Mouse (Mus musculus) midbrain, postnatal 0 days (tissue): Measurements from ENCODE around the gene Foxn2. TPM values are rescaled to one million over a fixed set of nuclear protein-coding genes. Genes with fewer than 3 reads are reported as not detected.
"Not testable (repeated sequence)": the region's sequence is repeated elsewhere in the genome, so short reads cannot be mapped to it uniquely, and the experiment has no call there.

ENCODE experiments used
- ATAC-seq: fragments of 200-750 bp; cut with Nextera tagmentation; 2 replicates; pipeline ENCODE4 v1.8.0; 2017; ENCODE audit warnings: moderate number of reproducible peaks, mild to moderate bottlenecking, moderate TSS enrichment, moderate library complexity; ENCODE audit not compliant: low FRiP score
- DNase-seq: peaks from one replicate; pipeline ENCODE4 v3.0.0-alpha.2; 2015; ENCODE audit warnings: low spot score
- H3K27ac ChIP-seq: fragments of 300-500 bp; sonication (generic); 2 replicates; pipeline ENCODE4 v1.5.1; 2014; ENCODE audit warnings: low read depth, mild to moderate bottlenecking, low read length, mixed read lengths
- H3K27me3 ChIP-seq: fragments of 300-500 bp; sonication (generic); 2 replicates; pipeline ENCODE4 v1.6.1; 2014; ENCODE audit warnings: low read length, control low read depth, mixed read lengths; ENCODE audit not compliant: insufficient read depth
- H3K36me3 ChIP-seq: fragments of 300-500 bp; sonication (generic); 2 replicates; pipeline ENCODE4 v1.6.1; 2014; ENCODE audit warnings: low read length, control low read depth, mixed read lengths; ENCODE audit not compliant: insufficient read depth
- H3K4me1 ChIP-seq: fragments of 300-500 bp; sonication (generic); 2 replicates; pipeline ENCODE4 v1.6.1; 2014; ENCODE audit warnings: mild to moderate bottlenecking, control low read depth, antibody characterized with exemption, low read length, mixed read lengths; ENCODE audit not compliant: insufficient read depth
- H3K4me2 ChIP-seq: fragments of 300-500 bp; sonication (generic); 2 replicates; pipeline ENCODE4 v1.6.1; 2014; ENCODE audit warnings: low read depth, mild to moderate bottlenecking, low read length, mixed read lengths; ENCODE audit not compliant: poor library complexity, severe bottlenecking
- H3K4me3 ChIP-seq: fragments of 300-500 bp; sonication (generic); 2 replicates; pipeline ENCODE4 v1.5.1; 2014; ENCODE audit warnings: low read depth, mild to moderate bottlenecking, low read length, moderate library complexity
- H3K9ac ChIP-seq: fragments of 300-500 bp; sonication (generic); replicated peaks from 2 replicates; pipeline ENCODE4 v1.6.1; 2014; ENCODE audit warnings: mild to moderate bottlenecking, low read length, moderate library complexity, mixed read lengths; ENCODE audit not compliant: poor library complexity, severe bottlenecking
- H3K9me3 ChIP-seq: fragments of 300-500 bp; sonication (generic); 2 replicates; pipeline ENCODE4 v1.6.1; 2016; ENCODE audit warnings: low read length, control low read depth
- CTCF ChIP-seq: IDR thresholded peaks from 2 replicates; pipeline ENCODE4 v1.5.1; 2016; ENCODE audit warnings: antibody characterized with exemption, mild to moderate bottlenecking
- WGBS: fragments of 180-500 bp; shearing (Covaris S2); extraction: QIAGEN DNeasy Blood & Tissue Kit; methylation state at CpG from one replicate; pipeline ENCODE4 v1.1.7; 2014; 5-methylcytosine and 5-hydroxymethylcytosine counted together
- polyA plus RNA-seq: library from polyadenylated mRNA; unstranded; fragments of >200 nt; fragmentation: Nextera tagmentation; extraction: Ambion mirVana; gene quantifications from 2 replicates; pipeline ENCODE4 v1.2.1, GENCODE M21; 2015
- total RNA-seq: library from RNA; depleted of rRNA; stranded (reverse); fragments of >200 nt; gene quantifications from 2 replicates; pipeline ENCODE4 v1.2.3, GENCODE M21; 2014

Gene Foxn2
- total and polyA plus RNA-seq, 2 experiments from 2014 or later = 5.3 to 7.7 TPM

- Histone ChIP-seq H3K9ac (no peak overlapping the region), H3K36me3 (no peaks in the 10 kb centered on the region), H3K9me3 (no peaks in the 10 kb centered on the region), H3K4me2 (no peak overlapping the region), H3K27me3 (no peaks in the 10 kb centered on the region), H3K27ac (no peak overlapping the region), H3K4me3 (no peak overlapping the region), H3K4me1 (no peaks in the 10 kb centered on the region)
- TF ChIP-seq CTCF = no peak
- ATAC-seq (no peak), DNase-seq (no peak)
- WGBS = 91% methylated on average over 3 of the region's 3 CpGs
Observed at GRCm38 (mm10) chr17:88458079-88458478, 17.6 kb downstream of the Foxn2 start.

GRCm38 (mm10) chr17:88459516-88459915 is 19.0 kb downstream of the Foxn2 start:
- H3K9ac ChIP-seq = no peak overlapping the region
- ATAC-seq (no peak), DNase-seq (no peak)
- no peaks in the 10 kb centered on the region for H3K27me3 ChIP-seq
- no peak overlapping the region for H3K4me3 ChIP-seq
- no peaks in the 10 kb centered on the region for H3K4me1 ChIP-seq
- no peaks in the 10 kb centered on the region for H3K36me3 ChIP-seq
- 86% methylated on average over 2 of the region's 2 CpGs for WGBS
- no peak overlapping the region for H3K27ac ChIP-seq
- H3K4me2 ChIP-seq = no peak overlapping the region
- TF ChIP-seq CTCF = no peak
- no peaks in the 10 kb centered on the region for H3K9me3 ChIP-seq

- ATAC-seq (no peak), DNase-seq (no peak)
- Histone ChIP-seq H3K4me3 (no peak overlapping the region), H3K27ac (no peak overlapping the region), H3K4me1 (no peaks in the 10 kb centered on the region), H3K9ac (no peak overlapping the region), H3K36me3 (no peaks in the 10 kb centered on the region), H3K4me2 (no peak overlapping the region), H3K9me3 (no peaks in the 10 kb centered on the region), H3K27me3 (no peaks in the 10 kb centered on the region)
- no peak for TF ChIP-seq CTCF
- WGBS = 94% methylated on average over 7 of the region's 7 CpGs
Observed at GRCm38 (mm10) chr17:88459916-88460901, 19.7 kb downstream of the Foxn2 start.

- Histone ChIP-seq H3K27ac (no peak overlapping the region), H3K9me3 (no peaks in the 10 kb centered on the region), H3K36me3 (no peaks in the 10 kb centered on the region), H3K27me3 (no peaks in the 10 kb centered on the region), H3K4me2 (no peak overlapping the region), H3K4me1 (no peaks in the 10 kb centered on the region), H3K4me3 (no peak overlapping the region), H3K9ac (no peak overlapping the region)
- TF ChIP-seq CTCF = no peak
- ATAC-seq = no peak
- DNase-seq = no peak
- WGBS = 86% methylated on average over 5 of the region's 5 CpGs
Observed at GRCm38 (mm10) chr17:88462658-88463057, 22.1 kb downstream of the Foxn2 start.

GRCm38 (mm10) chr17:88466591-88466990 is 26.1 kb downstream of the Foxn2 start:
- ATAC-seq = no peak
- no peak for TF ChIP-seq CTCF
- Histone ChIP-seq H3K27ac (no peak overlapping the region), H3K9ac (no peak overlapping the region), H3K4me1 (no peaks in the 10 kb centered on the region), H3K36me3 (no peaks in the 10 kb centered on the region), H3K4me2 (no peak overlapping the region), H3K4me3 (no peak overlapping the region), H3K9me3 (no peaks in the 10 kb centered on the region), H3K27me3 (no peaks in the 10 kb centered on the region)
- 83% methylated on average over 1 of the region's 1 CpGs for WGBS
- no peak for DNase-seq

GRCm38 (mm10) chr17:88467696-88468095 is 27.2 kb downstream of the Foxn2 start:
- no peaks in the 10 kb centered on the region for H3K9me3 ChIP-seq
- H3K36me3 ChIP-seq = no peaks in the 10 kb centered on the region
- no peak overlapping the region for H3K4me2 ChIP-seq
- no peak for ATAC-seq
- TF ChIP-seq CTCF = no peak
- H3K4me1 ChIP-seq = no peaks in the 10 kb centered on the region
- no peak for DNase-seq
- no peak overlapping the region for H3K9ac ChIP-seq
- no peak overlapping the region for H3K4me3 ChIP-seq
- H3K27me3 ChIP-seq = no peaks in the 10 kb centered on the region
- 92% methylated on average over 6 of the region's 6 CpGs for WGBS
- H3K27ac ChIP-seq = no peak overlapping the region

- not testable (repeated sequence) for DNase-seq, H3K36me3 ChIP-seq, H3K4me3 ChIP-seq, H3K27ac ChIP-seq, H3K9ac ChIP-seq, H3K27me3 ChIP-seq, H3K4me1 ChIP-seq, H3K9me3 ChIP-seq, ATAC-seq, H3K4me2 ChIP-seq
- WGBS = 97% methylated on average over 5 of the region's 5 CpGs
Observed at GRCm38 (mm10) chr17:88468655-88469398, 28.3 kb downstream of the Foxn2 start.
